Mouse (Mus musculus): ENCODE measurements around the gene Slc22a3. TPM values are rescaled to one million over a fixed set of nuclear protein-coding genes. Genes with fewer than 3 reads are reported as not detected.

Gene Slc22a3
- polyA plus RNA-seq, 1 experiment from 2014 or later, result 0.59 TPM

DNA sequence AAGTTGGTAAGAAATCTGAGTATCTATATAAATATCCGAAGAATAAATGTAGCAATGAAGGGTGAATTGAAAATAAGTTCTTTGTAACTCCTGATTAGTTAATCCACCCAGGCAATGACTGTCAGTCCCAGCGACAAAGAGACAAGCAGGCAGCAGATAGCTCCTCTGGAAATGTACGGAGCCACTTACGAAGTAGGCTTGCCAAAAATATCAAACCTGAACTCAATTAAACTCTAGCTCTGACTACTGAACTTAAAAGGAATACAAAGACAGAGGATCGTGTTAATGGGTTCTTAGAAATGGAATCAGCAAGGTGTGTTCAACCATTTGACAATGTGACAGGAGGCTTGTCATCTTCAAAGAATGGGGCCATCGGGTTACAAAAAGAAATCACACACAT lies 53.8 kb downstream of the Slc22a3 start:
- no peak overlapping the region for H3K9ac ChIP-seq (ENCODE audit: low read length)
- H3K27ac ChIP-seq (ENCODE audit: low read length), result no peak overlapping the region
- peaks cover 2% of the 10 kb centered on the region; the same call in 1 of the 2 replicates for H3K4me1 ChIP-seq (replicated peaks; ENCODE audit: control insufficient read depth, insufficient read depth, low read length)
- no peaks in the 10 kb centered on the region for H3K9me3 ChIP-seq (ENCODE audit: control insufficient read depth, low read length)
- H3K4me2 ChIP-seq (ENCODE audit: low read depth, low read length), result no peak overlapping the region
- 74% methylated on average over 6 of the region's 6 CpGs for WGBS
- no peak for ATAC-seq (ENCODE audit: low read depth)
- no peak overlapping the region for H3K4me3 ChIP-seq (ENCODE audit: low read length)
- no peaks in the 10 kb centered on the region for H3K36me3 ChIP-seq (ENCODE audit: control insufficient read depth, insufficient read depth, low read length)
- H3K27me3 ChIP-seq (ENCODE audit: control insufficient read depth, insufficient read depth, low read depth, low read length), result no peaks in the 10 kb centered on the region

DNA sequence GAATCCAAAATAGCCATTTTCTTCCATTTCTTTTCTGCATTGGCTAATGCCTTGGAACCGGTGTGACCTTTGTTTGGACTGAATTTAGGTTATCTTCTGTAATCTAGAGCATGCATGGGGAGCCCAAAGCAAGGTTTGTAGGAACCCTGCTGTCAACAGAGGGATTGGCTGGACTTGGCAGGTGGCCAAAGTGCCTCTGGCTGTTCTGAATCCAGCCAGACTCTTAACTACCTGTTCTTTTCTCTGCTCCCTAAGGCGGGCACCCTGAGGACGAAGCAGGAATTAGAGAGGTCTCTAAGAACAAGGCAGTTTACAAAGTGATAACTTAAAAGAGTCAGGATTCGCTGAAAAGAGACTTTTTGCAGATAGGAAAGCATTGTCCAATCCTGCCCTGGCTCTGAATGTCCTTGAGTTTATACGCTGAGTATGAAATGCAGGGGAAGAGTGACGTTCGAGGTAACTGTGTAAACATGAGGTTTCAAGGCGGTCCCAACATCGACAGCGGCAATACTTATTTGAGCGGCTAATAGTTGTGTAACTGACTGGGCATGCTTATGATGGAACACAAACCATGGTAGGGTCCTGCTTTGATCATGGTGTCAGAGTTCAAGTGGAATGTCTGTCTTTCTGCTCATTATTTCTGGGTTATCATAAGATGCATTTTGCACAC lies 54.5 kb downstream of the Slc22a3 start:
- Histone ChIP-seq H3K27ac (ENCODE audit: low read length) (no peak overlapping the region), H3K4me1 (replicated peaks; ENCODE audit: control insufficient read depth, insufficient read depth, low read length) (peaks cover 2% of the 10 kb centered on the region; the same call in 1 of the 2 replicates), H3K9me3 (ENCODE audit: control insufficient read depth, low read length) (no peaks in the 10 kb centered on the region), H3K9ac (ENCODE audit: low read length) (no peak overlapping the region), H3K27me3 (ENCODE audit: control insufficient read depth, insufficient read depth, low read depth, low read length) (no peaks in the 10 kb centered on the region), H3K4me3 (ENCODE audit: low read length) (no peak overlapping the region), H3K4me2 (ENCODE audit: low read depth, low read length) (no peak overlapping the region), H3K36me3 (ENCODE audit: control insufficient read depth, insufficient read depth, low read length) (no peaks in the 10 kb centered on the region)
- WGBS, result 37% methylated on average over 11 of the region's 11 CpGs
- ATAC-seq (ENCODE audit: low read depth), result peak; percentile 38; the same call in 1 of the 2 replicates

DNA sequence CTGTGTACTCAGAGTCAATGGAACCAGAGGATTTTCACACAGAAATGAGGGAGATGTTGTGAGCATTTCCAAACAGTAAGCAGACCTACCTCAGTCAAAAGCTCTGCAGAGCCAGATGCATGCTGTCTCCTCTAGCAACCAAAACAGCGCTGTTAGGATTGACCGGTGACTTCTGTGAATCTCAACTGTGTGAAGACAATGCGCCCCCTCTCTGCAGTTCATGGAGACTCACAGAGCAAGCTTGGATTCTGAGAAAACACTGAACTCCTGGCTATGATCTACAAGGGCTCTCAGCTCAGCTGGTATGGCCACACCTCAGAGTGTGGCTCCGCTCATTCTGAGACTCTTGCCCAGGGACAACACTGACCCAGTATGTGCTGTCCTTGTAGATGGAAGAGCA lies 56.3 kb downstream of the Slc22a3 start:
- Histone ChIP-seq H3K27ac (ENCODE audit: low read length) (no peak overlapping the region), H3K4me1 (replicated peaks; ENCODE audit: control insufficient read depth, insufficient read depth, low read length) (peaks cover 2% of the 10 kb centered on the region; the same call in 1 of the 2 replicates), H3K36me3 (ENCODE audit: control insufficient read depth, insufficient read depth, low read length) (no peaks in the 10 kb centered on the region), H3K4me3 (ENCODE audit: low read length) (no peak overlapping the region), H3K9me3 (ENCODE audit: control insufficient read depth, low read length) (no peaks in the 10 kb centered on the region), H3K27me3 (ENCODE audit: control insufficient read depth, insufficient read depth, low read depth, low read length) (no peaks in the 10 kb centered on the region), H3K4me2 (ENCODE audit: low read depth, low read length) (no peak overlapping the region), H3K9ac (ENCODE audit: low read length) (no peak overlapping the region)
- 43% methylated on average over 4 of the region's 4 CpGs for WGBS
- peak; percentile 57; the same call in 1 of the 2 replicates for ATAC-seq (ENCODE audit: low read depth)

DNA sequence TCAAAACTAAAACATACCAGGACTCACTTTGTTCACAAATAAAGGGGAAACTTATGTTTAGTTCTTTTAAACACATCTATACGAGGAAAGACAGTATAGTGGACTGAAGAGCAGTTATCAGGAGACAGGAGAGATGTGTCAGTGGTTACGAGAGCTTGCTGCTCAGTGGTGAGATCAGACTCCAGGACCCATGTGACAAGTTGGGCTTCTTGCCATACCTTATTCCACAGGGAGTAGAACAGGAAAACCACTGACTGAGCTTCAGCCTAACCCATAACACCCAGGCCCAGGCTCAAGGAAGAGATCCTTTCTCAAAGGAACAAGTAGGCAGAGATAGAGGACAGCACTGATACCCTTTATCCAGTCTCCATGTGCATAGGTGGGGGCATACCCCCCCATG lies 62.9 kb downstream of the Slc22a3 start:
- WGBS, result 38% methylated on average over 2 of the region's 2 CpGs
- H3K36me3 ChIP-seq (ENCODE audit: control insufficient read depth, insufficient read depth, low read length), result no peaks in the 10 kb centered on the region
- no peak overlapping the region for H3K4me3 ChIP-seq (ENCODE audit: low read length)
- no peaks in the 10 kb centered on the region for H3K4me1 ChIP-seq (replicated peaks; ENCODE audit: control insufficient read depth, insufficient read depth, low read length)
- no peaks in the 10 kb centered on the region for H3K27me3 ChIP-seq (ENCODE audit: control insufficient read depth, insufficient read depth, low read depth, low read length)
- no peaks in the 10 kb centered on the region for H3K9me3 ChIP-seq (ENCODE audit: control insufficient read depth, low read length)
- no peak overlapping the region for H3K27ac ChIP-seq (ENCODE audit: low read length)
- no peak overlapping the region for H3K9ac ChIP-seq (ENCODE audit: low read length)
- no peak for ATAC-seq (ENCODE audit: low read depth)
- H3K4me2 ChIP-seq (ENCODE audit: low read depth, low read length), result no peak overlapping the region

DNA sequence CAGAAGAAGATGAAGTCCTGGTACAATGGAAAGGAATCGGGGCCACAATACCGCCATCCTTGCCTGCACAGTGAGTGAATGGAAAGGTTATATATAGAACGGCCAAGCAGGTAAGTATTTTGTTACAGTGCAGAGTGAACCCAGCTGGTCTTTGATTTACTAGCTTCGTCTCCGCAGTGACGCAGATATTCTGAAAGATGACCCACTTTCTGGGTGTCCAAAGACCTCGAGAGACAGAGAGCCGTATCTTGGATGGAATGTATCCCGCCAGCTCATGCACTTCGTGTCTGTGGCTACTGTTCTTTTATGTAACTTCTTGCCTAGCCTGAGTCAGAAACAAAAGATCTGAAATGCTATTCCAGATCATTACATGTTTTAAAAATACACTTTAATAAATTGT lies 69.7 kb downstream of the Slc22a3 start:
- Histone ChIP-seq H3K4me3 (ENCODE audit: low read length) (no peak overlapping the region), H3K27me3 (ENCODE audit: control insufficient read depth, insufficient read depth, low read depth, low read length) (no peaks in the 10 kb centered on the region), H3K36me3 (ENCODE audit: control insufficient read depth, insufficient read depth, low read length) (no peaks in the 10 kb centered on the region), H3K9ac (ENCODE audit: low read length) (no peak overlapping the region), H3K4me2 (ENCODE audit: low read depth, low read length) (no peak overlapping the region), H3K4me1 (replicated peaks; ENCODE audit: control insufficient read depth, insufficient read depth, low read length) (no peaks in the 10 kb centered on the region), H3K9me3 (ENCODE audit: control insufficient read depth, low read length) (no peaks in the 10 kb centered on the region), H3K27ac (ENCODE audit: low read length) (no peak overlapping the region)
- no peak for ATAC-seq (ENCODE audit: low read depth)
- WGBS, result 74% methylated on average over 10 of the region's 10 CpGs

DNA sequence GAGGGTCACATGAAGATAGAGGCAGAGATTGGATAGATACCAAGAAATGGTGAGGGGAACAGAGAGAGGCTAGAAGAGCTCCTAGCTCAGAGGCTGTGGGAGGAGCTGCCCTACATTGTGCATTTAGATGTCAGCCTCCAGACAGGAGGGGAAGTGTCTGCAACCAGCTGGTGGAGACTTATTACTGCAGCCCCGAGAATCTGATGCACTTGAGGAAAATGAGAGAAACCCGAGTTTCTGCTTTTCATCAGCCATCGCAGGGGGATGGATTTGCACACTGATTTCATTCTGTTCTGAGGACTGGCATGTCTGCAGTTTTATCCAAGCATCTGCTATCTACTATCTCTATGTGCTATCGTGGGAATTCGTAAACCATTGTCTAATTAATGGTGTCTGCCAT lies 75.8 kb downstream of the Slc22a3 start:
- 32% methylated on average over 5 of the region's 5 CpGs for WGBS
- H3K27ac ChIP-seq (ENCODE audit: low read length), result no peak overlapping the region
- H3K9ac ChIP-seq (ENCODE audit: low read length), result no peak overlapping the region
- H3K9me3 ChIP-seq (ENCODE audit: control insufficient read depth, low read length), result no peaks in the 10 kb centered on the region
- H3K27me3 ChIP-seq (ENCODE audit: control insufficient read depth, insufficient read depth, low read depth, low read length), result no peaks in the 10 kb centered on the region
- H3K36me3 ChIP-seq (ENCODE audit: control insufficient read depth, insufficient read depth, low read length), result no peaks in the 10 kb centered on the region
- no peak overlapping the region for H3K4me2 ChIP-seq (ENCODE audit: low read depth, low read length)
- no peak overlapping the region for H3K4me3 ChIP-seq (ENCODE audit: low read length)
- H3K4me1 ChIP-seq (replicated peaks; ENCODE audit: control insufficient read depth, insufficient read depth, low read length), result peaks cover 4% of the 10 kb centered on the region; the same call in 1 of the 2 replicates
- peak; percentile 71 for ATAC-seq (ENCODE audit: low read depth)

DNA sequence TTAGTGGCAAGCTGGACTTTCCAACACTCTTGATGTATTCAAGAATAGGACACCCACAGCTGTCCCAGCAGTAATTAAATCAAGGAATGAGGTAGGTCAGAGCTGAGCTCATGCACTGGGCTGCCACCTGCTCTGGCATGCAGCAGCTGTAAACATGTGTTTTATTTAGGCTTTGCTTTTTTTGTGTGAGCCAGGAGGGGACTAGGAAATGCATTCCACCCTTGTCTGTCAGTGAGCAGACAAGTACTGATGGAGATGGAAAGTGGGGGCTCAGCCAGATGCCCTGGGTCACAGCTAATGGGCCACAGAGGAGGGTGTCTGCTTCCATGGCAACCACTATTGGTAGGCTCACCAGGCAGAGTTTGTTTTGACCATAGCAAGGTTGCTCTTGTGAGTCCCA lies 79.1 kb downstream of the Slc22a3 start:
- Histone ChIP-seq H3K4me3 (ENCODE audit: low read length) (no peak overlapping the region), H3K9me3 (ENCODE audit: control insufficient read depth, low read length) (no peaks in the 10 kb centered on the region), H3K36me3 (ENCODE audit: control insufficient read depth, insufficient read depth, low read length) (no peaks in the 10 kb centered on the region), H3K4me1 (replicated peaks; ENCODE audit: control insufficient read depth, insufficient read depth, low read length) (peaks cover 4% of the 10 kb centered on the region; the same call in 1 of the 2 replicates), H3K9ac (ENCODE audit: low read length) (no peak overlapping the region), H3K27me3 (ENCODE audit: control insufficient read depth, insufficient read depth, low read depth, low read length) (no peaks in the 10 kb centered on the region), H3K4me2 (ENCODE audit: low read depth, low read length) (no peak overlapping the region), H3K27ac (ENCODE audit: low read length) (no peak overlapping the region)
- no peak for ATAC-seq (ENCODE audit: low read depth)

DNA sequence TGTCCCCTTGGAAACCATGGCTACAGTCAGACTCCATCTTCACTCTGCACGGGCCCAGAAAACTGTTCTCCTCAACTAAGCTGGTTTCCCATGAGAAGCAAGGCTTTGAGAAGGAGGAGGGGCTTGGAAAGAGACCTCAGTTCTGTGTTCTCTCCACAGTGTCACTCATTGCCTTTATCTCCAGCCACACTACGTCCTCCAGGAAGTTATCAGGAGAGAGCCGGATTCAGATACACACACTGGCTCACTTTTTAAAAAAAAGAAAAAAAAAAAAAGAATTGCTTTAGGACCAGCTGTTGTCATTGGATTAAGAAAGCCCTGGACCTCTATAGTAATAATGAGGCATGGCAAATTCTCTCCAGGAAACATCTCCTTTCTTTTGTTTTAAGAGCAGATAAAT lies 80.3 kb downstream of the Slc22a3 start:
- peaks cover 4% of the 10 kb centered on the region; the same call in 1 of the 2 replicates for H3K4me1 ChIP-seq (replicated peaks; ENCODE audit: control insufficient read depth, insufficient read depth, low read length)
- H3K36me3 ChIP-seq (ENCODE audit: control insufficient read depth, insufficient read depth, low read length), result no peaks in the 10 kb centered on the region
- H3K4me3 ChIP-seq (ENCODE audit: low read length), result no peak overlapping the region
- no peaks in the 10 kb centered on the region for H3K9me3 ChIP-seq (ENCODE audit: control insufficient read depth, low read length)
- no peaks in the 10 kb centered on the region for H3K27me3 ChIP-seq (ENCODE audit: control insufficient read depth, insufficient read depth, low read depth, low read length)
- no peak overlapping the region for H3K9ac ChIP-seq (ENCODE audit: low read length)
- no peak overlapping the region for H3K4me2 ChIP-seq (ENCODE audit: low read depth, low read length)
- no peak for ATAC-seq (ENCODE audit: low read depth)
- no peak overlapping the region for H3K27ac ChIP-seq (ENCODE audit: low read length)
- 14% methylated on average over 3 of the region's 3 CpGs for WGBS

DNA sequence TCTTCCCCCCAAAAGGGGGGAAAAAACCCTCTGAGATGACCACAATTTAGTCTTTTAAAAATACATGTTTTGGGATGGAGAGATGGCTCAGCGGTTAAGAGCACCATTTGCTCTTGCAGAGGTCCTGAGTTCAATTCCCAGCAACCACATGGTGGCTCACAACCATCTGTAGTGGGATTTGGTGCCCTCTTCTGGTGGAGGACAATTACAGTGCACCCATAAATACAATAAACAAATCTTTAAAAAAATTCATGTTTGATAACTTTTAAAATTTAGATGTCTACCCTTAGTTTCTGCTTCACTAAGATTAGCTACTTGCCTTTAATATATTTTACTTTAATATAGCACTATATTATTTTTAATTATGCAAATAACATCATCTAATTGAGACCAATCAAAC lies 85.4 kb downstream of the Slc22a3 start:
- Histone ChIP-seq H3K9ac (ENCODE audit: low read length) (no peak overlapping the region), H3K4me1 (replicated peaks; ENCODE audit: control insufficient read depth, insufficient read depth, low read length) (peaks cover 8% of the 10 kb centered on the region), H3K4me2 (ENCODE audit: low read depth, low read length) (no peak overlapping the region), H3K4me3 (ENCODE audit: low read length) (no peak overlapping the region), H3K27me3 (ENCODE audit: control insufficient read depth, insufficient read depth, low read depth, low read length) (no peaks in the 10 kb centered on the region), H3K27ac (ENCODE audit: low read length) (no peak overlapping the region), H3K36me3 (ENCODE audit: control insufficient read depth, insufficient read depth, low read length) (no peaks in the 10 kb centered on the region), H3K9me3 (ENCODE audit: control insufficient read depth, low read length) (no peaks in the 10 kb centered on the region)
- no peak for ATAC-seq (ENCODE audit: low read depth)
- 81% methylated on average over 1 of the region's 1 CpGs for WGBS
